In genomic region chr10:20490281-20490680, GRCm38 (mm10) we compare ENCODE assay signal across 17 mouse cellular contexts.
"Had no signal": no experiment of that assay in that cellular context is flagged by ENCODE, and none has a peak within 500 bp of the region (broad histone marks: within the 10 kb centered on the region; RNA-seq: fewer than 3 reads in every experiment).

No protein-coding gene starts in this region.

- H3K9ac ChIP-seq: kidney, embryonic 15.5 days; liver, embryonic 14.5 days; liver, postnatal 0 days; lung, embryonic 14.5 days; midbrain, embryonic 12.5 days; neural tube, embryonic 12.5 days; neural tube, embryonic 15.5 days had no signal

- H3K27ac ChIP-seq: kidney, embryonic 15.5 days; left cerebral cortex, adult 2 months; liver, embryonic 14.5 days; macrophage; midbrain, embryonic 12.5 days; neural tube, embryonic 12.5 days; neural tube, embryonic 15.5 days had no signal

- H3K9me3 ChIP-seq: kidney, embryonic 15.5 days; megakaryocyte, embryonic 14.5 days; midbrain, embryonic 12.5 days; neural tube, embryonic 12.5 days; neural tube, embryonic 15.5 days had no signal

- DNase-seq: kidney, adult 11 months; kidney, adult 8-10 months; kidney, postnatal 10 days; kidney, postnatal 36 days; layer of hippocampus, postnatal 36 days; liver, postnatal 0 days had no signal

- ATAC-seq: liver, postnatal 0 days; lung, postnatal 0 days had no signal

- H3K27me3 ChIP-seq: kidney, embryonic 15.5 days; megakaryocyte, embryonic 14.5 days; midbrain, embryonic 12.5 days; neural tube, embryonic 12.5 days; neural tube, embryonic 15.5 days had no signal

- H3K4me1 ChIP-seq: midbrain, embryonic 12.5 days; neural tube, embryonic 12.5 days had no signal

- H3K4me3 ChIP-seq: kidney, embryonic 15.5 days; left cerebral cortex, adult 2 months; megakaryocyte, embryonic 14.5 days; midbrain, embryonic 12.5 days; neural tube, embryonic 12.5 days; neural tube, embryonic 15.5 days had no signal

- H3K36me3 ChIP-seq: kidney, embryonic 15.5 days; midbrain, embryonic 12.5 days; neural tube, embryonic 12.5 days; neural tube, embryonic 15.5 days had no signal

- H3K4me2 ChIP-seq: kidney, embryonic 15.5 days; liver, embryonic 11.5 days; lung, embryonic 14.5 days; midbrain, embryonic 12.5 days; neural tube, embryonic 12.5 days; neural tube, embryonic 15.5 days had no signal
